Mouse (Mus musculus): ENCODE results near the gene Nol11. TPM values are rescaled to one million over a fixed set of nuclear protein-coding genes. Genes with fewer than 3 reads are reported as not detected.
"Not testable (repeated sequence)": the region's sequence is repeated elsewhere in the genome, so short reads cannot be mapped to it uniquely, and the experiment has no call there.

Gene Nol11
- polyA plus RNA-seq, 1 experiment from 2014 or later = 48.8 TPM

DNA sequence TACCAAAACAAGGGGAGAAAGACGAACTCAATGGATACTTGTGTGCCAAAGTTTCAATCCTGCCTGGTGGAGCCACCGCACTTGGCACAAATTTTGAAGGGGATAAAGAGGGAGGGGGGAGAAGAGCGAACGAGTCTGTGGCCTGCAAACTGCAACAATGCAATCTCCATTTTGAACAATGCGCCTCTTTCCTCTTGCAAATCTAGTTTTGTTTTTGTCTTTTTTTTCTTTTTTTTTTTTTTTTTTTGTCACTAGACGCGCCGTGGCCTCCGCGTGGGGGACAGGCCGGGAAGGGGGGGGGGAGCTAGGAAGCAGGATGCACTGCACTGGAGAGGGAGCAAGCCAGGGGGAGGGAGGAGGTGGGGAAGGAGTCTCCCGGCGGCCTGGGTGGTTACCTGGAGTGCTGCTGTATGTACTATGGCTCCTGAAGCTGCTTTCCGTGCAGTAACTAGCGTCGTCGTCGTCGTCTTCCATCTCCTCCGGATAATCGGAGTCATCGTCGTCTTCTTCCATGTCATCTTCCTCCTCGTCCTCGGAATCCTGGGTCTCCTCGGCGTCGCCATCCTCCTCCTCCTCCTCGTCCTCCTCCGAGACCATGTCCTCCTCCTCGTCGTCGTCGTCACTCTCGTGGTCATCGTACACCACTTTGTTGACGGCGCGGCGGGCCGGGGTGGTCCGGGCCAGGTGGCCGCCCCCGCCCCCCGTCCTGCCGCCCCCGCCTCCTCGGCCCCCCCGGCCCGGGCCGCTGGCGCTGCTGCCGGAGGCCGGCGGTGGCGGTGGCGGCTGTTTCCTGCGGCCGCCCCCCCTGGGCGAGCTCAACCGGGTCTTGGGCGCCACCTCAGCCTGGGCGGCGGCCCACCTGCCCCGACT, 58.1 kb downstream of the Nol11 start:
- Histone ChIP-seq H3K4me2 (peak overlapping the region; percentile 94), H3K36me3 (ENCODE audit: control insufficient read depth, insufficient read depth, low read length) (no peaks in the 10 kb centered on the region), H3K4me3 (ENCODE audit: low read depth, low read length) (peak overlapping the region; percentile 80), H3K27ac (ENCODE audit: low read depth, low read length) (peak overlapping the region; percentile 97), H3K9me3 (replicated peaks; ENCODE audit: control insufficient read depth, low read length) (no peaks in the 10 kb centered on the region), H3K4me1 (ENCODE audit: control insufficient read depth, insufficient read depth, low read length) (peaks cover 6% of the 10 kb centered on the region), H3K9ac (ENCODE audit: low read depth, low read length) (peak overlapping the region; percentile 81), H3K27me3 (ENCODE audit: control insufficient read depth, insufficient read depth, low read length) (no peaks in the 10 kb centered on the region)
- WGBS (ENCODE audit: insufficient replicate concordance) = under 1% methylated on average over 48 of the region's 65 CpGs
- peak; percentile 81 for ATAC-seq (replicated peaks; ENCODE audit: insufficient number of reproducible peaks, low FRiP score, low TSS enrichment)

DNA sequence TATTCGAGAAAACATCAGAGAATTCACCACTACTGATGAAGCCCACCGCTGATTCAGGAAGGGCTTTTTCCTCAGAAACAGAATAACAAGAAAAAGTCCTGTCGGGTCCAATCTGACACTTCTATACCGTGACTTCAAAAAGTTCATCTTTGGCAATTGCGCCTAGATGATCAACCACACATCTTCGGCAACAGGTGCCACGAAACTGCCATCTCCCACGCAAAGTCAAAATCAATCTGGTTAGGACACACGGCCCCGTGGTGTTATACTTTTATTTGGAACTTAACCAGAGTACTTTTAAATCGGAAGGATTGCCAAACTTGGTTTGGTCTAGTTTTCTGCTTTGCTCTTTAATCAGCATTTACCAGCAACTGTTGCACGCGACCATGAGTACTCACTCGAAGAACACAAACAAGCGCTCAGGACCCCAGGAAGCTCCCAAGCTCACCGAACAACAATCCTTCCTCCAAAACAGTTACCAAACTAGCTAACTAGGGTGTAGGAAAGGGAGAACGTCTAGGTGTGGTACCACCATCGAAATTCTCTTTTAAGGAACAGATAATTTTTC, 58.9 kb downstream of the Nol11 start:
- peak overlapping the region; percentile 81 for H3K9ac ChIP-seq (ENCODE audit: low read depth, low read length)
- H3K4me1 ChIP-seq (ENCODE audit: control insufficient read depth, insufficient read depth, low read length) = peaks cover 6% of the 10 kb centered on the region
- no peaks in the 10 kb centered on the region for H3K27me3 ChIP-seq (ENCODE audit: control insufficient read depth, insufficient read depth, low read length)
- no peaks in the 10 kb centered on the region for H3K36me3 ChIP-seq (ENCODE audit: control insufficient read depth, insufficient read depth, low read length)
- H3K4me3 ChIP-seq (ENCODE audit: low read depth, low read length) = peak overlapping the region; percentile 80
- H3K27ac ChIP-seq (ENCODE audit: low read depth, low read length) = peak overlapping the region; percentile 97
- H3K4me2 ChIP-seq = peak overlapping the region; percentile 94
- WGBS (ENCODE audit: insufficient replicate concordance) = 3% methylated on average over 18 of the region's 18 CpGs
- no peaks in the 10 kb centered on the region for H3K9me3 ChIP-seq (replicated peaks; ENCODE audit: control insufficient read depth, low read length)
- no peak for ATAC-seq (replicated peaks; ENCODE audit: insufficient number of reproducible peaks, low FRiP score, low TSS enrichment)

DNA sequence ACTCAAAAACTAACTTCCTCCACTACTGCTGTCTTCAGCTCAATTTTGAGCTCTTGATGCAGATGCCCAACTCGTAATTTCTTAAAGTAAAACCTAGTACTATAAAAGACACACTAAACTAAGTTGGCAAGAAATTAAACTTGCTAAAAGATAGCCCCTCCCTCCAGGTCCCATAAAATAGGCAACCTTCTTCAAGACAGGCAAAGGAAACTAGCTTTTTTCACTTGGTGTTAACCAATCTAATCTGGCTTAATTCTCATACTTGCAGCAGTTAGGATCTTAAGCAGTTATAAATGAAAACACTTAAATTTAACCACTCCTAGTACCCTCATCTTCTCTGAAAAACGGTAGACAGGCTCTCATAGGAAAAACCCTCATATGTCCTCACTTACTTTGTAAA, 59.5 kb downstream of the Nol11 start:
- no peaks in the 10 kb centered on the region for H3K27me3 ChIP-seq (ENCODE audit: control insufficient read depth, insufficient read depth, low read length)
- no peaks in the 10 kb centered on the region for H3K36me3 ChIP-seq (ENCODE audit: control insufficient read depth, insufficient read depth, low read length)
- peaks cover 11% of the 10 kb centered on the region for H3K4me1 ChIP-seq (ENCODE audit: control insufficient read depth, insufficient read depth, low read length)
- no peak overlapping the region; the same call in 1 of the 2 replicates for H3K9ac ChIP-seq (ENCODE audit: low read depth, low read length)
- no peaks in the 10 kb centered on the region for H3K9me3 ChIP-seq (replicated peaks; ENCODE audit: control insufficient read depth, low read length)
- peak overlapping the region; percentile 80 for H3K4me3 ChIP-seq (ENCODE audit: low read depth, low read length)
- ATAC-seq (replicated peaks; ENCODE audit: insufficient number of reproducible peaks, low FRiP score, low TSS enrichment) = no peak
- WGBS (ENCODE audit: insufficient replicate concordance) = 34% methylated on average over 2 of the region's 2 CpGs
- H3K4me2 ChIP-seq = peak overlapping the region; percentile 94
- no peak overlapping the region for H3K27ac ChIP-seq (ENCODE audit: low read depth, low read length)

DNA sequence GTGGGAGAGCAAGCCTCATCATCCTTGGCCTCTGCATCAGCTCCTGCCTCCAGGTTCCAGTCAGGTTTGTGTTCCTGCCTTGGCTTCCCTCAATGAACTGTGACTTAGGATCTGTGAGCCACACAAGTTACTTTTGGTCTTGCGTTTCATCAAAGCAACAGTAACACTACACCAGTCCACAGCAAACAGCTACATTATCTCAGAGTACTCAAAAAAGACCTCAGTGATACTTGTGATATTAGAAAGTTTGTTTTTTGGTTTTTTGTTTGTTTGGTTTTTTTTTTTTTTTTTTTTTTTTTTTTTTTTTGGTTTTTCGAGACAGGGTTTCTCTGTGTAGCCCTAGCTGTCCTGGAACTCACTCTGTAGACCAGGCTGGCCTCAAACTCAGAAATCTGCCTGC, 62.5 kb downstream of the Nol11 start:
- WGBS (ENCODE audit: insufficient replicate concordance) = 89% methylated on average over 1 of the region's 2 CpGs
- H3K4me3 ChIP-seq (ENCODE audit: low read depth, low read length); H3K36me3 ChIP-seq (ENCODE audit: control insufficient read depth, insufficient read depth, low read length); H3K9ac ChIP-seq (ENCODE audit: low read depth, low read length); ATAC-seq (replicated peaks; ENCODE audit: insufficient number of reproducible peaks, low FRiP score, low TSS enrichment); H3K27me3 ChIP-seq (ENCODE audit: control insufficient read depth, insufficient read depth, low read length); H3K9me3 ChIP-seq (replicated peaks; ENCODE audit: control insufficient read depth, low read length); H3K27ac ChIP-seq (ENCODE audit: low read depth, low read length); H3K4me2 ChIP-seq: not testable (repeated sequence)
- peaks cover 14% of the 10 kb centered on the region for H3K4me1 ChIP-seq (ENCODE audit: control insufficient read depth, insufficient read depth, low read length)

DNA sequence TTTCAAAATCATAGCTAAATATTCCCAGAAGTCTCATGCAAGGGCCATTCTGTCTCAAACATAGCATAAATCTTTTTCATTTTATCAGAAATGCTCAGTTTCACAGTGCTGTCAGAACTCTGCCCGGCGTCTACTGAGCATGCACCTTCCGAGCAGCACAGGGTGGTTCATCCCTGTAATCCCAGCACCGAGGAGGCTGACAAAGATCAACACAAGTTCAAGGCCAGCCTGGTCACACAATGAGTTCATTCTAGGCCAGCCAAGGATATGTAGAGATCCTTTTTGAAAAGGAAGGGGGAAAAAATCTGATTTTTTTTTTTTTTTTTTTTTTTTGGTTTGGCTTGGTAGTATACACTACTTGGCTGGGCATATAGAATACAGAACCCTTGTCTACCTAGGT, 64.2 kb downstream of the Nol11 start:
- H3K9ac ChIP-seq (ENCODE audit: low read depth, low read length) = no peak overlapping the region
- H3K4me1 ChIP-seq (ENCODE audit: control insufficient read depth, insufficient read depth, low read length) = peaks cover 13% of the 10 kb centered on the region
- no peak overlapping the region for H3K27ac ChIP-seq (ENCODE audit: low read depth, low read length)
- H3K9me3 ChIP-seq (replicated peaks; ENCODE audit: control insufficient read depth, low read length) = no peaks in the 10 kb centered on the region
- WGBS (ENCODE audit: insufficient replicate concordance) = 83% methylated on average over 4 of the region's 4 CpGs
- no peak for ATAC-seq (replicated peaks; ENCODE audit: insufficient number of reproducible peaks, low FRiP score, low TSS enrichment)
- H3K4me3 ChIP-seq (ENCODE audit: low read depth, low read length) = no peak overlapping the region
- H3K27me3 ChIP-seq (ENCODE audit: control insufficient read depth, insufficient read depth, low read length) = no peaks in the 10 kb centered on the region
- no peaks in the 10 kb centered on the region for H3K36me3 ChIP-seq (ENCODE audit: control insufficient read depth, insufficient read depth, low read length)
- H3K4me2 ChIP-seq = no peak overlapping the region

DNA sequence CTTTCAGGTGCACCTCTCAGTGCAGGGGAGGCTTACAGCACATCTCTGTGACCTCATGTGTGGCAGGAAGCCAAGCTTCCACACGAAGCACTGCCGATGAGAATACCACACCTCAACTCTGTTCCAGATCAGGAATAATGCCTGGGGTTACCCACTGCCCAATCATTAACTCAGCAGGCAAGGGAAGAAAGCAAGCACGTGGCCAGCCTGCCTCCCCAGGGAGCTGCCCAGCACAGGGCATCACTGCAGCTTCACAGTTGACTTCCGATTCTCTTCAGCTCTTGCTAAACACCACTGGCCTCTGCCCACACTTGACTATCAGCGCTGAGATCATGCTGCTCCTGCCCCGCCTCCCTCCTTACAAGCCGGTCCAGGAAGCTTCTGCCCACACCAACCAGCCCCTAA, 64.9 kb downstream of the Nol11 start:
- Histone ChIP-seq H3K27ac (ENCODE audit: low read depth, low read length) (no peak overlapping the region), H3K36me3 (ENCODE audit: control insufficient read depth, insufficient read depth, low read length) (no peaks in the 10 kb centered on the region), H3K4me1 (ENCODE audit: control insufficient read depth, insufficient read depth, low read length) (peaks cover 11% of the 10 kb centered on the region), H3K4me3 (ENCODE audit: low read depth, low read length) (no peak overlapping the region), H3K4me2 (peak overlapping the region; percentile 35), H3K9me3 (replicated peaks; ENCODE audit: control insufficient read depth, low read length) (no peaks in the 10 kb centered on the region), H3K27me3 (ENCODE audit: control insufficient read depth, insufficient read depth, low read length) (no peaks in the 10 kb centered on the region), H3K9ac (ENCODE audit: low read depth, low read length) (no peak overlapping the region)
- ATAC-seq (replicated peaks; ENCODE audit: insufficient number of reproducible peaks, low FRiP score, low TSS enrichment) = no peak; the same call in 1 of the 2 replicates
- 18% methylated on average over 7 of the region's 7 CpGs for WGBS (ENCODE audit: insufficient replicate concordance)

DNA sequence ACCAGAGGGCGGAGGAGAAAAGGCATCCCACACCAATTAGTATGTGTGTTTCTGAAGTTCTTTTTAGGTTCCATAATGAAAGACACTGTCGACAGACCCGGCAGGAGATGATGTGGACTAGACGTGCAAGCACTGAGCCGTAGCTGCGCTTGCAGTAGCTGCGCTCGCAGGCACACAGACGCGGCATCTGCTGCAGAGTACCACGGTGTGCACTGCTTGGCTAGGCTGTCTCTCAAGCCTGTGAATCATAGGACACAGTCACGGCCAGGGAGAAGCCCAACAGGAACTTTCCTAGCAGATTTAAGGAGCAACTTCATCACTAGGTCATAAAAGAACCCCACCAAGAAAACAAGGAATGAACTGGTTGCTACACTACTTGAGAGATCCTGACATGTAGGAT, 71.4 kb downstream of the Nol11 start:
- 76% methylated on average over 12 of the region's 12 CpGs for WGBS (ENCODE audit: insufficient replicate concordance)

More for the DNA sequence above, 71.4 kb downstream of the Nol11 start:
- H3K9ac ChIP-seq (ENCODE audit: low read depth, low read length) = no peak overlapping the region
- no peaks in the 10 kb centered on the region for H3K27me3 ChIP-seq (ENCODE audit: control insufficient read depth, insufficient read depth, low read length)
- H3K36me3 ChIP-seq (ENCODE audit: control insufficient read depth, insufficient read depth, low read length) = no peaks in the 10 kb centered on the region
- no peak for ATAC-seq (replicated peaks; ENCODE audit: insufficient number of reproducible peaks, low FRiP score, low TSS enrichment)
- no peak overlapping the region for H3K4me3 ChIP-seq (ENCODE audit: low read depth, low read length)
- H3K4me1 ChIP-seq (ENCODE audit: control insufficient read depth, insufficient read depth, low read length) = peaks cover 15% of the 10 kb centered on the region
- H3K9me3 ChIP-seq (replicated peaks; ENCODE audit: control insufficient read depth, low read length) = no peaks in the 10 kb centered on the region
- H3K27ac ChIP-seq (ENCODE audit: low read depth, low read length) = no peak overlapping the region
- no peak overlapping the region for H3K4me2 ChIP-seq

All from heart, embryonic 11.5 days (tissue).